Mouse (Mus musculus) megakaryocyte, embryonic 14.5 days (primary cell): Measurements from ENCODE around the gene Myo5a.

Experiments
- FLI1 ChIP-seq: IDR thresholded peaks from 2 replicates; pipeline ENCODE4 v1.6.1; 2012; ENCODE audit warnings: low read length, inconsistent platforms, mixed read lengths
- GATA1 ChIP-seq: IDR thresholded peaks from 3 replicates; pipeline ENCODE4 v1.6.1; 2012; ENCODE audit warnings: mixed read lengths, low read length, inconsistent platforms, borderline replicate concordance

DNA sequence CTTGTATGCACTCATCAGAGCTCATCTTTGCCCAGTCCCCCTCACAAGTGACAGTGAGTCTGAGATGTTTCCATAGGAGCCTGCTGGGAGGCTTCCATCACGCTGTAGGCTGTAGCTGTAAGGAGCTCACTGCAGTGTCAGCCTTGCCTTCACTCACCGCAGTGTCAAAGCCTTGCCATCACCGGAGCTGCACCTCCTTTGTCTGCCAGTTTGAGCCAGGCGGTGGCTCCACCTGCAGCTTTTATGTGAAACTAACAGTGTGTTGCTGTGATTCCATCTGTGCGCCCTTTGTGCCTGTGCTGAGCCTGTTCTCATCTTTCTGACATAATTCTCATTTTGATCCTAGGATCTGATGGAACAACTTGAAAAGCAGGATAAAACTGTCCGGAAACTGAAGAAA, 126.5 kb downstream of the Myo5a start:
- no peak for TF ChIP-seq FLI1
- no peak for TF ChIP-seq GATA1
